ENCODE assay signal across 20 mouse cellular contexts in genomic region chr3:15202760-15203159, GRCm38 (mm10).
DNase-seq lines count a peak whose midpoint lies in the region; ATAC-seq and TF ChIP-seq lines count a peak whose summit lies in the region.
"Had no signal": no experiment of that assay in that cellular context is flagged by ENCODE, and none has a peak within 500 bp of the region (broad histone marks: within the 10 kb centered on the region; RNA-seq: fewer than 3 reads in every experiment).

No protein-coding gene starts in this region.

- peak; percentile 80 for ATAC-seq in megakaryocyte, adult 5-6 weeks (ENCODE audit: poor library complexity, severe bottlenecking)
- no peak for ATAC-seq in intestine, embryonic 15.5 days
- no peak for ATAC-seq in intestine, postnatal 0 days
- ATAC-seq: forebrain, embryonic 16.5 days; hindbrain, postnatal 0 days had no signal

- DNase-seq in spleen, adult 18-20 months, result peak; percentile 17 to 24
- no peak for DNase-seq in spleen, adult 12 weeks (ENCODE audit: low spot score)
- DNase-seq in spleen, postnatal 14 days (ENCODE audit: low spot score in 2 of 2), result peak; percentile 3 to 8
- no peak for DNase-seq in gastrocnemius, postnatal 4 days (ENCODE audit: low spot score in 2 of 2)
- DNase-seq in adrenal gland, adult 2 months, result no peak
- DNase-seq: adrenal gland, postnatal 10 days; cerebellum, adult 11-12 months; cerebellum, adult 9-10 months; cerebellum, postnatal 25 days; gastrocnemius, postnatal 10 days; heart, postnatal 36 days had no signal

- no peak overlapping the region for H3K4me3 ChIP-seq in intestine, embryonic 15.5 days (replicated peaks)
- H3K4me3 ChIP-seq in intestine, postnatal 0 days (ENCODE audit: low read depth, low read length), result no peak overlapping the region
- H3K4me3 ChIP-seq: embryonic facial prominence, embryonic 13.5 days; forebrain, embryonic 12.5 days; heart, embryonic 13.5 days; hindbrain, embryonic 13.5 days had no signal

- no peaks in the 10 kb centered on the region for H3K27me3 ChIP-seq in intestine, embryonic 15.5 days (replicated peaks)
- H3K27me3 ChIP-seq in intestine, postnatal 0 days (replicated peaks; ENCODE audit: control insufficient read depth, insufficient read depth, low read length), result no peaks in the 10 kb centered on the region
- H3K27me3 ChIP-seq: embryonic facial prominence, embryonic 13.5 days; forebrain, embryonic 12.5 days; heart, embryonic 13.5 days; hindbrain, embryonic 13.5 days had no signal

- H3K36me3 ChIP-seq in intestine, embryonic 15.5 days, result no peaks in the 10 kb centered on the region
- no peaks in the 10 kb centered on the region for H3K36me3 ChIP-seq in intestine, postnatal 0 days (ENCODE audit: control insufficient read depth, insufficient read depth)
- H3K36me3 ChIP-seq: embryonic facial prominence, embryonic 13.5 days; forebrain, embryonic 12.5 days; heart, embryonic 13.5 days; hindbrain, embryonic 13.5 days had no signal

- no peak for TF ChIP-seq CTCF in intestine, postnatal 0 days (IDR thresholded peaks at IDR 0.05; ENCODE audit: low read depth)

- H3K27ac ChIP-seq in intestine, embryonic 15.5 days, result no peak overlapping the region
- no peak overlapping the region for H3K27ac ChIP-seq in intestine, postnatal 0 days (ENCODE audit: low read depth, low read length)
- H3K27ac ChIP-seq: embryonic facial prominence, embryonic 13.5 days; forebrain, embryonic 12.5 days; heart, embryonic 13.5 days; hindbrain, embryonic 13.5 days; hindbrain, postnatal 0 days had no signal

- H3K4me1 ChIP-seq in intestine, embryonic 15.5 days (replicated peaks), result no peaks in the 10 kb centered on the region
- H3K4me1 ChIP-seq in intestine, postnatal 0 days (replicated peaks; ENCODE audit: control insufficient read depth, insufficient read depth, low read length), result no peaks in the 10 kb centered on the region
- H3K4me1 ChIP-seq: embryonic facial prominence, embryonic 13.5 days; heart, embryonic 13.5 days; hindbrain, embryonic 13.5 days had no signal

- no peak overlapping the region for H3K4me2 ChIP-seq in intestine, embryonic 15.5 days (replicated peaks)
- no peak overlapping the region for H3K4me2 ChIP-seq in intestine, postnatal 0 days (replicated peaks; ENCODE audit: low read depth)
- H3K4me2 ChIP-seq: embryonic facial prominence, embryonic 13.5 days; forebrain, embryonic 12.5 days; heart, embryonic 13.5 days; hindbrain, embryonic 13.5 days had no signal

- WGBS in intestine, embryonic 15.5 days, result 80% methylated on average over 7 of the region's 7 CpGs
- WGBS in intestine, postnatal 0 days, result 80% methylated on average over 7 of the region's 7 CpGs

- no peak overlapping the region for H3K9ac ChIP-seq in intestine, embryonic 15.5 days
- no peak overlapping the region for H3K9ac ChIP-seq in intestine, postnatal 0 days (ENCODE audit: low read depth, low read length)
- H3K9ac ChIP-seq: embryonic facial prominence, embryonic 13.5 days; forebrain, embryonic 12.5 days; heart, embryonic 13.5 days; hindbrain, embryonic 13.5 days had no signal

- no peaks in the 10 kb centered on the region for H3K9me3 ChIP-seq in intestine, embryonic 15.5 days
- H3K9me3 ChIP-seq in intestine, postnatal 0 days (ENCODE audit: control insufficient read depth), result no peaks in the 10 kb centered on the region
- H3K9me3 ChIP-seq: embryonic facial prominence, embryonic 13.5 days; forebrain, embryonic 12.5 days; heart, embryonic 13.5 days; hindbrain, embryonic 13.5 days had no signal

Comparison
In these comparisons a context has a peak if more than half of its experiments do, and no peak if none do; other contexts are left out.
1. DNase-seq: peak in spleen, adult 18-20 months (2 of 2) and spleen, postnatal 14 days (2 of 2); none in spleen, adult 12 weeks (single experiment), gastrocnemius, postnatal 4 days (0 of 2) and adrenal gland, adult 2 months (single experiment).